Mouse (Mus musculus) lung, adult 2 months (tissue): ENCODE data around the gene Mrpl51.

Experiments
- CTCF ChIP-seq: fragments of 200-500 bp; IDR thresholded peaks from 2 replicates; pipeline ENCODE4 v1.5.1; 2011; ENCODE audit warnings: mild to moderate bottlenecking, low read length, control low read depth; ENCODE audit not compliant: insufficient read depth
- POLR2A ChIP-seq: fragments of 200-500 bp; IDR thresholded peaks from 2 replicates; pipeline ENCODE4 v1.6.1; 2011; ENCODE audit warnings: low read depth, mild to moderate bottlenecking, control low read depth, low read length, borderline replicate concordance; ENCODE audit errors: extremely low read depth

GRCm38 (mm10) chr6:125173256-125173655 is 18.3 kb upstream of the Mrpl51 start:
- no peak for TF ChIP-seq CTCF
- no peak for TF ChIP-seq POLR2A
